Mouse (Mus musculus) bone marrow, adult 2 months (tissue): ENCODE results near the gene Aox2.

Experiments
- CTCF ChIP-seq: fragments of 200-500 bp; IDR thresholded peaks from 2 replicates; pipeline ENCODE4 v1.5.1; 2011; ENCODE audit warnings: low read length, control low read depth; ENCODE audit not compliant: control insufficient read depth, insufficient read depth
- POLR2A ChIP-seq: fragments of 200-500 bp; IDR thresholded peaks from 2 replicates; pipeline ENCODE4 v1.6.1; 2011; ENCODE audit warnings: low read depth, mild to moderate bottlenecking, control low read depth, low read length, borderline replicate concordance; ENCODE audit not compliant: control insufficient read depth

DNA sequence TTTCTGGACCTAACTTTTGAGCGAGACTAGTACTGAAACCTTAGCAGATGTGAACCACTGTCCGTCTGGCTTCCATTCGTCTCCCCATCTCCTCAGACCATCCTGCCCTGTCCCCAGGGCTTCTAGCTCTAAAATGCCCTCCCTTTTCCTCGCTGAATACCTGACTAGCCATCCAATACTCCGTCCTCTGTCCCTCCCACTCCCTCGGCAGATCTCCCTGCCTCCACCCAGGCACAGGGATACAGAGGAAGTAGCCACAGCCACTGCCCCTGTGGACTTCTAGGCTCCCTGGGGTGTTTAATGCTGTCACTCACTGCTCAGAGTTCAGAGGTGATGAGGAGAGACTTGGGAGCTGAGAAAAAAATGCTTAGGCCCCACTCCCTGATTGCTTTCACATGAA, 23.9 kb downstream of the Aox2 start:
- TF ChIP-seq POLR2A (no peak), CTCF (no peak)
